Mouse (Mus musculus): ENCODE measurements at regions not wholly inside any gene's neighbourhood (a gene's known extent, or its start where the extent isn't known, plus 50 kb on each side); places are given as distances from the start of the nearest gene placed in this dataset.

- Histone ChIP-seq H3K27me3 (ENCODE audit: control insufficient read depth, insufficient read depth, low read length) (no peaks in the 10 kb centered on the region), H3K4me1 (ENCODE audit: control insufficient read depth, insufficient read depth, low read length) (no peaks in the 10 kb centered on the region), H3K4me3 (ENCODE audit: control insufficient read depth, low read depth, low read length) (no peak overlapping the region), H3K36me3 (ENCODE audit: control insufficient read depth, insufficient read depth, low read length) (no peaks in the 10 kb centered on the region), H3K27ac (ENCODE audit: control insufficient read depth, insufficient read depth, low read depth, low read length) (no peak overlapping the region)
- no peak for TF ChIP-seq POLR2A (IDR thresholded peaks at IDR 0.05; ENCODE audit: control insufficient read depth, low read depth, low read length)
- no peak for TF ChIP-seq CTCF (IDR thresholded peaks at IDR 0.05; ENCODE audit: control insufficient read depth, insufficient read depth, insufficient replicate concordance, low read depth, low read length)
These were observed 100.2 kb upstream of the Cxcr4 start for GRCm38 (mm10) chr1:128692313-128692712.

- no peak overlapping the region for H3K27ac ChIP-seq (ENCODE audit: control insufficient read depth, insufficient read depth, low read depth, low read length)
- no peaks in the 10 kb centered on the region for H3K36me3 ChIP-seq (ENCODE audit: control insufficient read depth, insufficient read depth, low read length)
- H3K4me3 ChIP-seq (ENCODE audit: control insufficient read depth, low read depth, low read length), result no peak overlapping the region
- H3K27me3 ChIP-seq (ENCODE audit: control insufficient read depth, insufficient read depth, low read length), result no peaks in the 10 kb centered on the region
- TF ChIP-seq CTCF (IDR thresholded peaks at IDR 0.05; ENCODE audit: control insufficient read depth, insufficient read depth, insufficient replicate concordance, low read depth, low read length), result no peak
- H3K4me1 ChIP-seq (ENCODE audit: control insufficient read depth, insufficient read depth, low read length), result no peaks in the 10 kb centered on the region
These were observed 95.3 kb upstream of the Cxcr4 start for GRCm38 (mm10) chr1:128687236-128687927.

- Histone ChIP-seq H3K4me1 (ENCODE audit: control insufficient read depth, insufficient read depth, low read length) (no peaks in the 10 kb centered on the region), H3K27me3 (ENCODE audit: control insufficient read depth, insufficient read depth, low read length) (no peaks in the 10 kb centered on the region), H3K4me3 (ENCODE audit: control insufficient read depth, low read depth, low read length) (no peak overlapping the region), H3K27ac (ENCODE audit: control insufficient read depth, insufficient read depth, low read depth, low read length) (no peak overlapping the region), H3K36me3 (ENCODE audit: control insufficient read depth, insufficient read depth, low read length) (no peaks in the 10 kb centered on the region)
- no peak for TF ChIP-seq CTCF (IDR thresholded peaks at IDR 0.05; ENCODE audit: control insufficient read depth, insufficient read depth, insufficient replicate concordance, low read depth, low read length)
- no peak for TF ChIP-seq POLR2A (IDR thresholded peaks at IDR 0.05; ENCODE audit: control insufficient read depth, low read depth, low read length)
These were observed 93.5 kb upstream of the Cxcr4 start for GRCm38 (mm10) chr1:128685467-128686137.

- TF ChIP-seq CTCF (IDR thresholded peaks at IDR 0.05; ENCODE audit: control insufficient read depth, insufficient read depth, insufficient replicate concordance, low read depth, low read length) (no peak), POLR2A (IDR thresholded peaks at IDR 0.05; ENCODE audit: control insufficient read depth, low read depth, low read length) (no peak)
- Histone ChIP-seq H3K4me1 (ENCODE audit: control insufficient read depth, insufficient read depth, low read length) (no peaks in the 10 kb centered on the region), H3K27ac (ENCODE audit: control insufficient read depth, insufficient read depth, low read depth, low read length) (no peak overlapping the region), H3K27me3 (ENCODE audit: control insufficient read depth, insufficient read depth, low read length) (no peaks in the 10 kb centered on the region), H3K4me3 (ENCODE audit: control insufficient read depth, low read depth, low read length) (no peak overlapping the region), H3K36me3 (ENCODE audit: control insufficient read depth, insufficient read depth, low read length) (no peaks in the 10 kb centered on the region)
These were observed 90.8 kb upstream of the Cxcr4 start for GRCm38 (mm10) chr1:128682942-128683341.

GRCm38 (mm10) chr1:128681261-128681660 is 89.2 kb upstream of the Cxcr4 start:
- no peak for TF ChIP-seq POLR2A (IDR thresholded peaks at IDR 0.05; ENCODE audit: control insufficient read depth, low read depth, low read length)
- TF ChIP-seq CTCF (IDR thresholded peaks at IDR 0.05; ENCODE audit: control insufficient read depth, insufficient read depth, insufficient replicate concordance, low read depth, low read length), result no peak
- Histone ChIP-seq H3K27me3 (ENCODE audit: control insufficient read depth, insufficient read depth, low read length) (no peaks in the 10 kb centered on the region), H3K4me1 (ENCODE audit: control insufficient read depth, insufficient read depth, low read length) (no peaks in the 10 kb centered on the region), H3K4me3 (ENCODE audit: control insufficient read depth, low read depth, low read length) (no peak overlapping the region), H3K27ac (ENCODE audit: control insufficient read depth, insufficient read depth, low read depth, low read length) (peak overlapping the region; percentile 44), H3K36me3 (ENCODE audit: control insufficient read depth, insufficient read depth, low read length) (no peaks in the 10 kb centered on the region)

GRCm38 (mm10) chr1:128680538-128680937 is 88.4 kb upstream of the Cxcr4 start:
- Histone ChIP-seq H3K4me1 (ENCODE audit: control insufficient read depth, insufficient read depth, low read length) (no peaks in the 10 kb centered on the region), H3K27ac (ENCODE audit: control insufficient read depth, insufficient read depth, low read depth, low read length) (peak overlapping the region; percentile 60), H3K36me3 (ENCODE audit: control insufficient read depth, insufficient read depth, low read length) (no peaks in the 10 kb centered on the region), H3K27me3 (ENCODE audit: control insufficient read depth, insufficient read depth, low read length) (no peaks in the 10 kb centered on the region), H3K4me3 (ENCODE audit: control insufficient read depth, low read depth, low read length) (no peak overlapping the region)
- no peak for TF ChIP-seq POLR2A (IDR thresholded peaks at IDR 0.05; ENCODE audit: control insufficient read depth, low read depth, low read length)
- no peak for TF ChIP-seq CTCF (IDR thresholded peaks at IDR 0.05; ENCODE audit: control insufficient read depth, insufficient read depth, insufficient replicate concordance, low read depth, low read length)

GRCm38 (mm10) chr1:128680012-128680411 is 87.9 kb upstream of the Cxcr4 start:
- H3K27me3 ChIP-seq (ENCODE audit: control insufficient read depth, insufficient read depth, low read length), result no peaks in the 10 kb centered on the region
- no peak overlapping the region for H3K27ac ChIP-seq (ENCODE audit: control insufficient read depth, insufficient read depth, low read depth, low read length)
- TF ChIP-seq CTCF (IDR thresholded peaks at IDR 0.05; ENCODE audit: control insufficient read depth, insufficient read depth, insufficient replicate concordance, low read depth, low read length), result no peak
- TF ChIP-seq POLR2A (IDR thresholded peaks at IDR 0.05; ENCODE audit: control insufficient read depth, low read depth, low read length), result no peak
- H3K4me3 ChIP-seq (ENCODE audit: control insufficient read depth, low read depth, low read length), result no peak overlapping the region
- H3K4me1 ChIP-seq (ENCODE audit: control insufficient read depth, insufficient read depth, low read length), result no peaks in the 10 kb centered on the region
- H3K36me3 ChIP-seq (ENCODE audit: control insufficient read depth, insufficient read depth, low read length), result no peaks in the 10 kb centered on the region
